Mouse (Mus musculus) liver, postnatal 0 days (tissue): ENCODE results near the gene Pxmp4. TPM values are rescaled to one million over a fixed set of nuclear protein-coding genes. Genes with fewer than 3 reads are reported as not detected.

ENCODE experiments used
- ATAC-seq: fragments of 200-750 bp; cut with Nextera tagmentation; 2 replicates; pipeline ENCODE4 v1.8.0; 2017; ENCODE audit warnings: mild to moderate bottlenecking, moderate library complexity
- DNase-seq: peaks from one replicate; pipeline ENCODE4 v3.0.0-alpha.2; 2016
- H3K27ac ChIP-seq: fragments of 300-500 bp; sonication (generic); 2 replicates; pipeline ENCODE4 v1.5.1; 2014; ENCODE audit warnings: antibody characterized with exemption, moderate library complexity, mild to moderate bottlenecking, low read depth
- H3K27me3 ChIP-seq: fragments of 300-500 bp; sonication (generic); 2 replicates; pipeline ENCODE4 v1.6.1; 2014; ENCODE audit warnings: low read length, control low read depth, mixed read lengths; ENCODE audit not compliant: insufficient read depth
- H3K36me3 ChIP-seq: fragments of 300-500 bp; sonication (generic); replicated peaks from 2 replicates; pipeline ENCODE4 v1.6.1; 2014; ENCODE audit warnings: mild to moderate bottlenecking, control low read depth, low read length, moderate library complexity, mixed read lengths; ENCODE audit not compliant: insufficient read depth
- H3K4me1 ChIP-seq: fragments of 300-500 bp; sonication (generic); 2 replicates; pipeline ENCODE4 v1.6.1; 2014; ENCODE audit warnings: antibody characterized with exemption, mild to moderate bottlenecking, control low read depth; ENCODE audit not compliant: insufficient read depth
- H3K4me2 ChIP-seq: fragments of 300-500 bp; sonication (generic); 2 replicates; pipeline ENCODE4 v1.6.1; 2014; ENCODE audit warnings: low read depth, mild to moderate bottlenecking, low read length, moderate library complexity, mixed read lengths
- H3K4me3 ChIP-seq: fragments of 300-500 bp; sonication (generic); 2 replicates; pipeline ENCODE4 v1.5.1; 2014; ENCODE audit warnings: low read depth, low read length
- H3K9ac ChIP-seq: fragments of 300-500 bp; sonication (generic); replicated peaks from 2 replicates; pipeline ENCODE4 v1.6.1; 2014; ENCODE audit warnings: mild to moderate bottlenecking, moderate library complexity
- H3K9me3 ChIP-seq: fragments of 300-500 bp; sonication (generic); 2 replicates; pipeline ENCODE4 v1.6.1; 2016; ENCODE audit warnings: mild to moderate bottlenecking, control low read depth, low read length, mixed read lengths
- CTCF ChIP-seq: sonication (generic); IDR thresholded peaks from 2 replicates; pipeline ENCODE4 v1.5.1; 2016; ENCODE audit warnings: antibody characterized with exemption, low read depth
- EP300 ChIP-seq: IDR thresholded peaks from 2 replicates; pipeline ENCODE4 v1.6.1; 2016; ENCODE audit warnings: antibody characterized with exemption, low read depth, mild to moderate bottlenecking
- WGBS: fragments of 180-500 bp; shearing (Covaris S2); extraction: QIAGEN DNeasy Blood & Tissue Kit; methylation state at CpG from one replicate; pipeline ENCODE4 v1.1.7; 2014; ENCODE audit not compliant: insufficient replicate concordance; 5-methylcytosine and 5-hydroxymethylcytosine counted together
- polyA plus RNA-seq: library from polyadenylated mRNA; unstranded; fragments of >200 nt; fragmentation: Nextera tagmentation; extraction: Ambion mirVana; gene quantifications from 2 replicates; pipeline ENCODE4 v1.2.1, GENCODE M21; 2015

Pxmp4 gene
- polyA plus RNA-seq, 1 experiment from 2014 or later, result 68.5 TPM

GRCm38 (mm10) chr2:154548688-154549087, 54.8 kb downstream of the Pxmp4 start:
- DNase-seq, result peak; percentile 74
- Histone ChIP-seq H3K27me3 (peaks cover 22% of the 10 kb centered on the region), H3K4me1 (peaks cover 21% of the 10 kb centered on the region), H3K4me3 (no peak overlapping the region), H3K9me3 (no peaks in the 10 kb centered on the region), H3K36me3 (no peaks in the 10 kb centered on the region), H3K9ac (no peak overlapping the region), H3K4me2 (peak overlapping the region; percentile 84), H3K27ac (0 out of 2 replicates have a peak overlapping the region, but pooled peaks have one; percentile 44)
- WGBS, result 39% methylated on average over 3 of the region's 3 CpGs
- ATAC-seq, result peak; percentile 89
- TF ChIP-seq CTCF (no peak), EP300 (no peak)

GRCm38 (mm10) chr2:154546711-154547110, 56.8 kb downstream of the Pxmp4 start, which contains the start of gene 1700003F12Rik:
TSS of gene 1700003F12Rik (plus strand) at chr2:154547085.
- DNase-seq, result no peak
- WGBS, result 86% methylated on average over 10 of the region's 10 CpGs
- no peak within 1 kb of the TSS for H3K27ac ChIP-seq

GRCm38 (mm10) chr2:154543567-154544347, 59.8 kb downstream of the Pxmp4 start:
- WGBS, result 87% methylated on average over 9 of the region's 9 CpGs
- no peak for DNase-seq
- ATAC-seq, result no peak
- Histone ChIP-seq H3K36me3 (no peaks in the 10 kb centered on the region), H3K27me3 (no peaks in the 10 kb centered on the region), H3K9me3 (no peaks in the 10 kb centered on the region), H3K4me2 (no peak overlapping the region), H3K4me3 (no peak overlapping the region), H3K4me1 (no peaks in the 10 kb centered on the region; the same call in 1 of the 2 replicates), H3K9ac (no peak overlapping the region), H3K27ac (no peak overlapping the region)
- TF ChIP-seq EP300 (no peak), CTCF (no peak)

More at GRCm38 (mm10) chr2:154546711-154547110, 56.8 kb downstream of the Pxmp4 start, which contains the start of gene 1700003F12Rik:
- Histone ChIP-seq H3K36me3 (no peaks in the 10 kb centered on the region), H3K4me1 (peaks cover 11% of the 10 kb centered on the region), H3K9me3 (no peaks in the 10 kb centered on the region), H3K27me3 (peaks cover 17% of the 10 kb centered on the region), H3K4me2 (no peak within 1 kb of the TSS), H3K9ac (no peak within 1 kb of the TSS), H3K4me3 (no peak within 1 kb of the TSS)
- no peak for ATAC-seq
- TF ChIP-seq CTCF (no peak), EP300 (no peak)

- Histone ChIP-seq H3K27me3 (no peaks in the 10 kb centered on the region), H3K36me3 (no peaks in the 10 kb centered on the region), H3K4me1 (no peaks in the 10 kb centered on the region), H3K27ac (no peak overlapping the region), H3K4me3 (no peak overlapping the region), H3K9ac (no peak overlapping the region), H3K9me3 (no peaks in the 10 kb centered on the region), H3K4me2 (no peak overlapping the region)
- TF ChIP-seq CTCF (no peak), EP300 (no peak)
- ATAC-seq (no peak), DNase-seq (no peak)
- WGBS, result 70% methylated on average over 2 of the region's 2 CpGs
Observed at GRCm38 (mm10) chr2:154541630-154542029, 61.9 kb downstream of the Pxmp4 start.

GRCm38 (mm10) chr2:154539720-154540119, 63.8 kb downstream of the Pxmp4 start:
- no peak for ATAC-seq
- H3K4me3 ChIP-seq, result no peak overlapping the region
- H3K27me3 ChIP-seq, result no peaks in the 10 kb centered on the region
- H3K4me2 ChIP-seq, result no peak overlapping the region
- TF ChIP-seq EP300 (no peak), CTCF (peak; percentile 72)
- H3K4me1 ChIP-seq, result no peaks in the 10 kb centered on the region
- 68% methylated on average over 3 of the region's 3 CpGs for WGBS
- no peak overlapping the region for H3K9ac ChIP-seq
- peaks cover 13% of the 10 kb centered on the region for H3K36me3 ChIP-seq
- DNase-seq, result no peak
- H3K27ac ChIP-seq, result no peak overlapping the region
- no peaks in the 10 kb centered on the region for H3K9me3 ChIP-seq

GRCm38 (mm10) chr2:154538710-154539109, 64.8 kb downstream of the Pxmp4 start:
- Histone ChIP-seq H3K4me1 (no peaks in the 10 kb centered on the region), H3K27me3 (no peaks in the 10 kb centered on the region), H3K4me2 (no peak overlapping the region), H3K9ac (no peak overlapping the region), H3K4me3 (no peak overlapping the region), H3K9me3 (no peaks in the 10 kb centered on the region), H3K27ac (no peak overlapping the region), H3K36me3 (peaks cover 16% of the 10 kb centered on the region)
- TF ChIP-seq EP300 (peak; percentile 53; the same call in 1 of the 2 replicates), CTCF (no peak)
- ATAC-seq (peak; percentile 58; the same call in 1 of the 2 replicates), DNase-seq (no peak)
- 48% methylated on average over 3 of the region's 3 CpGs for WGBS
